Mouse (Mus musculus): Measurements from ENCODE around the gene Scd1. TPM values are rescaled to one million over a fixed set of nuclear protein-coding genes. Genes with fewer than 3 reads are reported as not detected.

The Scd1 gene
- polyA plus RNA-seq, 1 experiment from 2014 or later, result 2.6 TPM

Other genes with a start within 250 kb of the Scd1 start
- gene Pkd2l1, start 215.4 kb downstream of the Scd1 start, polyA plus RNA-seq (2015; fragmentation: Nextera tagmentation; extraction: Ambion mirVana), result 0.04 TPM in 1 of 2 replicates, not detected in the other
- 0.58 and 0.64 TPM in 2 replicates for gene Scd3, start 204.6 kb downstream of the Scd1 start, polyA plus RNA-seq (2015; fragmentation: Nextera tagmentation; extraction: Ambion mirVana)
- 210 and 224 TPM in 2 replicates for gene Scd2, start 114.2 kb downstream of the Scd1 start, polyA plus RNA-seq (2015; fragmentation: Nextera tagmentation; extraction: Ambion mirVana)
- gene Scd4, start 74.8 kb downstream of the Scd1 start, polyA plus RNA-seq (2015; fragmentation: Nextera tagmentation; extraction: Ambion mirVana), result 0.15 and 0.35 TPM in 2 replicates
- not detected in 2 replicates for gene Wnt8b, start 85.6 kb upstream of the Scd1 start, polyA plus RNA-seq (2015; fragmentation: Nextera tagmentation; extraction: Ambion mirVana)
- gene Sec31b, start 138.0 kb upstream of the Scd1 start, polyA plus RNA-seq (2015; fragmentation: Nextera tagmentation; extraction: Ambion mirVana), result 0.30 and 0.54 TPM in 2 replicates
- not detected in 2 replicates for gene Gm20538, start 145.0 kb upstream of the Scd1 start, polyA plus RNA-seq (2015; fragmentation: Nextera tagmentation; extraction: Ambion mirVana)
- gene Ndufb8, start 147.6 kb upstream of the Scd1 start, polyA plus RNA-seq (2015; fragmentation: Nextera tagmentation; extraction: Ambion mirVana), result 530 and 563 TPM in 2 replicates
- gene Hif1an, start 155.0 kb upstream of the Scd1 start, polyA plus RNA-seq (2015; fragmentation: Nextera tagmentation; extraction: Ambion mirVana), result 26.9 and 28.7 TPM in 2 replicates